Mouse (Mus musculus) frontal cortex, postnatal 14 days (tissue): ENCODE measurements around the gene Fam69a.
"Not testable (repeated sequence)": the region's sequence is repeated elsewhere in the genome, so short reads cannot be mapped to it uniquely, and the experiment has no call there.

Source experiments
- DNase-seq, 2 experiments: peaks; one replicate each; pipeline ENCODE4 v3.0.0; 2022; ENCODE audit warnings: low spot score in 2 of 2

Gene Fam69a

DNA sequence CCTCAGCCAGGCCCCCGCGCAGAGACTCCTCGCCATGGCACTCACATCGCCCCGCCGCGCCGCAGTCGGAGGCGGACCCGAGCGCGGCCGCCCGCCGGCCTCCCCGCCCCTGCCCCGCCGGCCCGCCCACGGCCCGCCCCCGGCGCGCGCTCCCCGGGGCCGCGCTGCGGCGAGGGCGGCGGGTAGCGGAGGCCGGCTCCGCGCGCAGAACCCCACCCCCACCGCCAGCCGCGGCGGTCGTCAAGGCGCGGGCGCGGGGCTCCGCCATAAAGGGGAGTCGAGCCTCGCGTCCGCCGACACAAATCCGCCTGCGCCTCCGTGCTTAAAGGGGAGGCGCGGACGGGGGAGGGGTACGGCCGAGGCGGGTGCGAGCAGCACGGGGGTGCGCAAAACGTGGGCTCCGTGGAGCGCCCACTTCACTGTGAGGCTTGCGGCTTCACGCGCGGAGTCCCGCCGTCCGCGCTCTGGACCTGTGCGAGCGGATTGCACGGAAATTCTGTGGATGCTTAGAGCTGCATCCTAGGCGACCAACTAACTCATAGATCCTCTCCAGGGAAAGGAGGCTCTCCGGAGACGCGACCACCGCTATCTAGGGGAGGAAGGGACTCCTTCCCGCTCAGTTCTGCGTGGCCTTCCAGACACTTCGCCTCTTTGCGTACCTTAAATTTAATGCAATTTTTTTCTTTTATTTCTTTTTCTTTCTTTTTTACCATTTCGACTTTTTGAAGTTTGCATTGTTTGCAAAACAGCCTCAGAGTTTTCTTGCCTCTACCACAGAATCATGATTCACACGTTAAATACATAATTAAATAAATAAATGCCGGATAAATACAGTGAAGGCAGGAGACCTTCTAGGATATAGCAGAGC, at the start of gene Fam69a:
Gene Fam69a (minus strand): TSS at position 119 of the 868 bp plus-strand sequence.
- peak; percentile 66 to 74 for DNase-seq

DNA sequence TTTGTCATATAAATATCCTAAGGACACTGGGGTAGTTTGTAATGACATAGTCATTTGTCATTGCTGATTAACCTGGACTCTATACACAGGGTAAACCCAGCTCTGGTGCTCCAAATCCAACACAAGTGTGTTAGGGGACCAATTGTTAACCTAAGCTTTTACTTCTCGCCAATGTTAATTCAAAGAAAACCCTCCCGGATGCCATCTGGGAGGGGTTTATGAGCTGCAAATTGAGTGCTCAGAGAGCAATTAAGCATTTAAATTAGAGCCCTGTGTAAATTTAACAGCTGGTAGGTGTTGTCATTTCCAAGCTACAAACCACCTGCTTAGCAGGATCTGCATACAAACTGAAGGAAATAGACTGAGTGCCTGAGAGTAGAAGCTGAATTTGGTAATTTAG, 48.6 kb upstream of the Fam69a start:
- DNase-seq: no peak

DNA sequence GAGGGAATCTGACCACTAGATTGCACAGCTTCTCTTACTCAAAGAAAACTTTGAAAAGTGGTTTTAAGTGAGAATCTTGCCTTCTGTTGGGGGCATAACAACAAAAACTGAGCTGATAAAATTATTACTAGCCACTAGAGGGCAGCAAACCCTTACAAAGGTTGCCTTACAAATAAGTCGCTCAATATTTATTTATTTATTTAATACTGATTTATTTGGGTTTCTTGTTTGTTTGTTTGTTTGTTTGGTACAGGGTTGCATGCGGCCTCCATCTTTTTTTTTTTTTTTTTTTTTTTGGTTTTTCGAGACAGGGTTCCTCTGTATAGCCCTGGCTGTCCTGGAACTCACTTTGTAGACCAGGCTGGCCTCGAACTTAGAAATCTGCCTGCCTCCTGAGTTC, 47.3 kb upstream of the Fam69a start:
- no peak for DNase-seq

DNA sequence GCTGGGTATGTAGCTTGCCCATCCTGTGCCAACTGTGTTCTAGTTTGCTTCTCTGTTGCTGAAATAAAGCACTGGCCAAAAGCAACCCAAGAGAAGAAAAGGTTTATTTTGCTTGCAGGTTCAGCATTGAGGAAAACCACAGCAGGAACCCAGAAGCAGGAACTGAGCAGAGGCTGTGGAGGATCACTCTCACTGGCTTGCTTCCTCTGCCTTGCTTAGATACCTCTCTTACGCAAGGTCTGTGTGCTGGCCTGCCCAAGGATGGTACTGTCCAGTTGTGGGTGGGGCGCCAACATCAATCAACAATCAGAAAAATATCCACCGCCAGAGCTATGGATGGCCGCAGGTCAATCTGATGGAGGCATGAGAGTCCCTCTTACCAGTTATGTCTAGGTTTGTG, 44.4 kb upstream of the Fam69a start:
- DNase-seq: no peak

DNA sequence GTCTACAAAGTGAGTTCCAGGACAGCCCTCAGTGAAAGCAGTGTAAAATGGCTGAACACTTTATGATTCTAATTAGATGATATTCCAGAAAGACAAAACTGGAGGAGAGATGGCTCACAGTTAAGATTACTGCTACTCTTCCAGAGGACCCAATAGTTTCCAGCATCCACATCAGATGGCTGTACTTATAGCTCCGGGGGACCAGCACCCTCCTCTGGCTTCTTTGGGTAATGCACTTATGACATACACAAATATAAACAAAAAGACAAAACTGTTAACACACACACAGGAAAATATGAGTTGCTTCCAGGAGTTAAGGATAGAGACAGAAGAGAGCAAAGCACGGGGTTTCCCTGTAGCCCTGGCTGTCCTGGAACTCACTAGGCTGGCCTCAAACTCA, 43.1 kb upstream of the Fam69a start:
- DNase-seq: no peak

DNA sequence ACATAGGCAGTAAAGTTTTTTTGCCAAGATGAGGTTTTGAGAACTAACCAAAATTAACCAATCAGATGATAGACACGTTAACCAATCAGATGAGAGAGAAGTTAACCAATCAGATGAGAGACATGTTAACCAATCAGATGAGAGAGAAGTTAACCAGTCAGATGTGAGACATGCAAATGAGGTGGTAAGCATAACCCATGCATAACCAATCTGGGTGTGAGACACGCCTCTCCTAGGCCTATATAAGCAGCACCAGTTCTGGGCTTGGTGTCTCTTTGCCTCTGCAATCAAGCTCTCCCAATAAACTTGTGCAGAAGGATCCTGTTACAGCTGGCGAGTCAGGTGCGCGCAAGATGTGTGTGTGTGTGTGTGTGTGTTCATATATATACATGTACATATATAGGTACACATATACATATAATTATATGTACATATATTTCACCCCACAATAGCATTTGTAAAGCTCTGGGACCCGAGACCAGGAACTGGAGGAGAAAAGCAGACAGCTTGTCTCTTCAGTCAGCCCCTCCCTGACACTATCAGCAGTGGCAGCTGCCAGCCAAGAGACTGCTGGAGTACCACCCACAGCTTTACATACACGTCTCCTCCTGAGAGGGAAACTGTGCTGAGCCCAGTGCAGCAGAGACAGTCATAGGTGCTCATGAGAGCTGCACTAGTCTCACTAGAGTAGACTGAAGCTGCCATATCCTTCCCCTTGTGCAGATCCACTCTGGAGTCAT, 42.1 kb upstream of the Fam69a start:
- DNase-seq: not testable (repeated sequence)

DNA sequence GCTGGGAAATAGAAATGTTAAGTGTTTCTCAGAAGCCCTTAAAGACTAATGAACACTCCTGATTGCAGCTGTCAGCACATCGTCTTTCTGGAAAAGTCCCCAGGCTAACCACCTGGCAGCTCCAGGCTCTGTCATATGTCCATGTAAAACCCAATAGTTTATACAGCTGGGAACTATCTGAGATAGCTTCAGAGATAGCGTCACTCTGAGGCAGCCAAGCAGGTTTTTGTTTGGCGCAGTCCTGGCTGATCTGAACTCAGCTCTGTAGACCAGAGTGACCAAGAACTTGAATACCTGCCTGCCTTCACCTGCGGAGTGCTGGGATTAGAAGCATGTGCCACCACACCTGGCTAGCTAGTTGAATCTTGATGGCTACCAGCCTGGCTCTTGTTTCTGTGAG, 41.3 kb upstream of the Fam69a start:
- DNase-seq: no peak

DNA sequence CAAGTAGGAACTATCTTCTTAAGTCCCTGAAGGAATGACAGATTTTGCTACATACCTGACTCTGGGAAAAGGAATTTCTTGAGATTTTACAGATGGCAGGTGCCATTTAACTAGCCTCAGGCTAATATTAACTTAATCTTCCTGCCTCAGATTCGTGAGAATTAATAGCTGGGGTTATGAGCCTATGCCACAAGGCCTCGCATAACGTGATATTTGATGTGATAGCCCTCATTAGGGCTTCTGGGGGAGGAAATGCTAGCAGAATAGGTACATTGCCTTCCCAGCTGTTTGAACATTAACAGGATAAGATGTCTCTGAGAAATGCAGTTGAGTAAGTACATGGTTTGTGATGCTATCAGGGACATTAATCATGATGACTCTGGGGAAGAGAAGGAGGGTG, 34.5 kb upstream of the Fam69a start:
- no peak for DNase-seq

DNA sequence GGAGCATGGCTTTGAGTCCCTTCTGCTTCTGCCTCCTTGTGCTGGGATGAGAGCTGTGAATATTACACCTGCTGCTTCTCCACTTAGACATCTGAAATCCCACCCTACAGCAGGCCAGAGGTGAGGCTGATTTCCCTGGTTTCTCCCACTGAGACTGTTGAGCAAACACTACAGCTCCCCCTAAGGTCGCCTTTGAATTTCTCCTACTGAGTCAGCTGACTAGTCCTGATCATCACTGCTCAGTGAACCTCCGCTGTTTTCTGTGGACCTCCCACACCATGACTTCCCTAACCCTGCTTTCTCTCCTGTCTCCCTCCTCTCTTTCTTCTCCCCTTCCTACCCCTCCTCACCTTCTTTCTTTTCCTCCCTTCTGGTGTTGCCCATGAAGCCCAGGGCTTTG, 32.5 kb upstream of the Fam69a start:
- no peak for DNase-seq

DNA sequence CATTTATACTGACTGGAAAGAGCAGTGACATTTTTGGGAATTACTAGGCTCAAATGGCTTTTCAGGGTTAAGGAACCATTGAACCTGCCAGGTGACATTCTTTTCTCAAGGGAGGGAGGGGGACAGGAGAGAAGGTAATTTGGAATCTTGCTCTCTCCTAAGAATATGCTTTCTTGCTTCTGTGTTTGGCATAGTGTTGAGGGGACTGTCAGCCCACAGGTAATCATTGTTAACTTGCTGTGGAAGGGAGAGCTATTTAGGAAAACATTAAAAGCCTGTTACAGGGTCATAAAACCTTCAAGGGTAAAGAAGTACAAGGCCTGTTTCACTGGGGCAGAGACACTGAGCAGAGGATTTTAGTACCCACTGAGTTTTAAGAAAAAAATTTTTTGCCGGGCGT, 30.3 kb upstream of the Fam69a start:
- DNase-seq: no peak

DNA sequence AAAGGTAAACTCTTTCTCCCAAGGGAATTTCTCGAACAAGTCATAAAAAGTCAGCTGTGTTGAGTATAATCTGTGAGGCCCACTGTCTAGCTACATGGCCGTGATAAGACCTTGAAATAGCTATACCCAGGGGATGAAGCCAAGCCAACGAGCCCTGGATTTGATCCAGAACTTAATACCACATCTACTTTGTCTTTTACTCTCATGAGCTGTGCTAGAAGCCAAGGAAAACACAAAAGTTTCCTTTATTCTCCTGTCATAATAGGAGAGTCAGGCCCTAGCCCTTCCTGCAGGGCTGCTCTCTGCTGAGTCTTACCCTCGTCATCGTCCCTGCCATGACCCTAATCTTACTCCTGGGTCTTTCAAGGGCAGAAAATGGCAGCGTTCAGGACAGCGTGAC, 28.5 kb upstream of the Fam69a start:
- DNase-seq: no peak

DNA sequence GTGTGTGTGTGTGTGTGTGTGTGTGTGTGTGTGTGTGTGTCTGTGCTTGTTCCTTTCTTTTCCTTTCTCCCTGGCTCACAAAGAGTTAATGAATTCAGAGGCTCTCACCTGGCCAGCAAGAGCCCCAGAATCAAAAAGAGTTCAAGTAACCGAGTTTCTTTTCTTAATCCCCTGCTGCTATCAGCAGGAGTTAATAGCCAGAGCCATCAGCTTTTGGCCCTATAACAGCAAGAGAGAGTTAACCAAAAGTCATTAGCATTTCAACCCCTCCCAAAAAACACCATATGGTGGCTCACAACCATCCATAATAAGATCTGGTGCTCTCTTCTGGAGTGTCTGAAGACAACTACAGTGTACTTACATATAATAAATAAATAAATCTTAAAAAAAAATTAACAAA, 27.3 kb upstream of the Fam69a start:
- DNase-seq: no peak

DNA sequence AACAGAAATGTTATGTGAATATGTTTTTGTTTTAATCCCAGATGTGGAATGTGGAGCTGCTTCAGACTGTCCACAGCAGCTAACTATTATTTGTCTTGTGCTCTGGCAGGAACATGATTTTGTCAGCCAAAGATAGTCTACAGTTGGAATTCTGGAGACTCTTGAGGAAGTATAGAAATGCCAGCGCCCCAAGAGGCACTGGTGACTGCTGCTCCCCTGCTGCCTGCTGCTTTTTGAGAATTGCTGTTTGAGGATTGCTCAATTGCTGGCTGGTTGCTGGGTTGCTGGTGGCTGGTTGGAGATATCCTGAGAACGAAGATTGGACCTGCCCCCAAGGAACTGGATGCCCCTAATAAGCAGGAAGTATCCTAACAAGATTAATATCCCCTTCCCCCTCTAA, 22.8 kb upstream of the Fam69a start:
- DNase-seq: no peak

DNA sequence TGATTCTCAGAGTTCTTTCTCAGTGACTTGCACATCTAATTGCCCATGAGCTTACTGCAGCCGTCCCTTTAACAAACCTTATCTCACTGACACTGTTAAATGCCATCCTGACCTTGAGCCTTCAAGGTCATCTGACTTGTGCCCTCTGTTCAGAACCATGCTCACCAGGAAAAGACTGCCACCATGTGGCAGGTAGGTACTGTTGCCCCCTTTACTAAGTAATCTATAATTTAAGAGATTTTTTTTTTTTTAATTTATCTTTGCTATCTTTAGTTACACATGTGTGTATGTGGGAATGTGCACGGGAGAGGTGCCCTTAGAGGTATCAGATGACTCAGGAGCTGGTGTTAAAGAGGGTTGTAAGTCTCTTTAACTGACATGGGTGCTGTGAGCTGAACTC, 18.2 kb upstream of the Fam69a start:
- DNase-seq: no peak

DNA sequence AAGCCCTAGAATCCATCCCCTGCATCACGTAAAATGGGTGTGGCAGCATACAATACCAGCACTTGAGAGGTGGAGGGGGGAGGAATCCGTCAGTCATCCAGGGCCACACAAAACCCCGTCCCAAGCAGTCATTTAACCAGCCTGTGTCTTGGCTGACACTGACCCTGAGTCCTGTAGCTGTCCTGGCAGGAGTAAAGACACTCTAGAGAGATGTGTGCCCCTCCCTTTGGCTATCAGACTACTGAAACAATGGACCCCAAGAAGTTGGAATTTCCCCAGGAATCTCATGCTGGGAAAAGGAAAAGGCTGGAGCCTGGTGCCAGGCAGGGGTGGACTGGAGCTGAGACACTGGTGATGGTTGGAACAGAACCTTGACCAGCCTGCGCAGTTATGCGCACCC, 15.8 kb upstream of the Fam69a start:
- DNase-seq: no peak

DNA sequence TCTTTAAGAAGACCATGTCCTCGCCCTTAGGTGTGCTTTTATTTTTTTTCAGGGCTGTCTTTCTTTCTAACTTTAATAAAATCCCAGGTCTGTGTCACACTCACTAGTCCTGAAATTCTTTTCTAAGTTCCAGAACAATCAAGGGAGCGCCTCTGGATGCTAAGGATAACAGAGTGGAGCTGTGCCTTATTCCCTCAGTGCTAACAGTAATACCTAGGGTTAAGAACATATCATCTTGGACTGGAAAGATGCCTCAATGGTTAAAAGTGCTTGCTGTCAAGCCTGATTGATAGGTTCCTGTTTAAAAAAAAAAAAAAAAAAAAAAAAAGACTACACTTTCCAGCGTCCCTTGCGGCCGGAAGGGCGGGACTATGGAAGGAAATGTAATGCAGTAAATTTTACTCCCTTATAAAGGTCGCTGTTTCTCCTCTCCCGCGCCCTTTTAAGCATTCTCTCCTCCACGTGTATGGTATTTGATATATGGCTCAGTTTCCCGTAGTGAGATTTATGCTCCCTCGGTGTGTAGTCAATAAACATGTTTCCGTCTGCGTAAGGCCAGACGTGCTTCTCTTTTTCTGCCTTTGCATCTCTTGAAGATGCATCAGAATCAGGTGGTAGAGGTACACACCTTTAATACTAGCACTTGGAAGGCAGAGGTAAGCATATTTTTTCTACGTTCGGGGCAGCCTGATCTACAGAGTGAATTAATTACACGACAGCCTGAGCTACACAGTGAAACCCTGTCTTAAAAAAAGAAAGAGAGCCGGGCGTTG, 14.1 kb upstream of the Fam69a start:
- peak in 1 of 2 experiments; percentile 17 for DNase-seq

DNA sequence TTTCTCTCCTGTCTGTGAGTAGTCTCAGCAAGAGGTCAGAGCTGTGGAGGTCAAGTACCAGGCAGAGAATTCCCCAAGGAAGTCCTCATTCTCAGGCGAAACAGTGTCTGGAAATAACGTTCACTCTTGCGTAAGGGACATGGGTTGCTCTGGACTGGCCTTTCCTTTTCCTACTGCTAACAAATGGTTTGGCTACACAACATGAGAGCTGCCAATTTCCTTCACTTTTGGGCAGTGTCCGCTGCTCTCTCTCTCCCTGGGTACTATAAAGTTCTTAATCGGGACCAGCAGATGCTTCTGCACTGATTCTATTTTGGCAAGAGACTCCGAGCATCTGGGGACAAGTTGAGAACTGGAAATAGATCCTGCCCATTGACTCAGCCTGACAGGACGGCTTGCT, 10.8 kb upstream of the Fam69a start:
- no peak for DNase-seq

DNA sequence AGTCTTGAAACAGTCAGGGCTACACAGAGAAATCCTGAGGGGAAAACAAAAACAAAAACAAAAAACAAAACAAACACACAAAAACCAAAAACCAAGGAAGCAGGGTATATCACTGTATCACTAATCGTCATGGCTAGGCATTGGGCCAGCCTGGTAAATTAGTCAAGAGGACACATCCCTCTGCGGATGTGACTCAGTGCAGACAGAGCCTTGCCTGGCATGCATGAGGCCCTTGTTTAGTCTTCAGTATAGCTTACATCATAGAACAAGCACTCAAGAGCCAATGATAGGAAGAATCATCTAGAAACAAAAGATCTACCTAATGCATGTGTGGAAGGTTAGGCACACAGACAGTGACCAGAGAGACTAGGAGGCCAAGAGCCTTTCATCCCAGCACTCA, 9.1 kb upstream of the Fam69a start:
- DNase-seq: no peak

DNA sequence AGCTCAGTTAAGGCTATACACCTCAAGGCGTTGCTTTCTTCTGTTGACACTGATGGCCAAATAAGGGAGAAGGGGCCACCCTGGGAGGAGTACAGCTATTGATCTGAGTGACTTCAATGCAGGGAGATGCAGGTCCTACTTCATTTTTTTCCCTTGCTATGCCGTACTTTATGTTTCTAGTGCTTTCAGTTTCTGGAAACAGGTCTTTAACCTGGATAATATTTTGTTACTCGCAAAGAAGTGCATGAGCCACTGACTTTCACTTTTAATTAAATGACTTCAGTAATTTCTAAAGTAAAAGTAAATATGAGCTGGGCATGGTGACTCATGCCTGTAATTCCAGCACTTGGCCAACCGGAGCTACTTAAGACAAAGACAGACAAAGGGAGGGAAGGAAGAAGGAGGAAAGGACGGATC, 958 bp upstream of the Fam69a start:
- DNase-seq: no peak

DNA sequence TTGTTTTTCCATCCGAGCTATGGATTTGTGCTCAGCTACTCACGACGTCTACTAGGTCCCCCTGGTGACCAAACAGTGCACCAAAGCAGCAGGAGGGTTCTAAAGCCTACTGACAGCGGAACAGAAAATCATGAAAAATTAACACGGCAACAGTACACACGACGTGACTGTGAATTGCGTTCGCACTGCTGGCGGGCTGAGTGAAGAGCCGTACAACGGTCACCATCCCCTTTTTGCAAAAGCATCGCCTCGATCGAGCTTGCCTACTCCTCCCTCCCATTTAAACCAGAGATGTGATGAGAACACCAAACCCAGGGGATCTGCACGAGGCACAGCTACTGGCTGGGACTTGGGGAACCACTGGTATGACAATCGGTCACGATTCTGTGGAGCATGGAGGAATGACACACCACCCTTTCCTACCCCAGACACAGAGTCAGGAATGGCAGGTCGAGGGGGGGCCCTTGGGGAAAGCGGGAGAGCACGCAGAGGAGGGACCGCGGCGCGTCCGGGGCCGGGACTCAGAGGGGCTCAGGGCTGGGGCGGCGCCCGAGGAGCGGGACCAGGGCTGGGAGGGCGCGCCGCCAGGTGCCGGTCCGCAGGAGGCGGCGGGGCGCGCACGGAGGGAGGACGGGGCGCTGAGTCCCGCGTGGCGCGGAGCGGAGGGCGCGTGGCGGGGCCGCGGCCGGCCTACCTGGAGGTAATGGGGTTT, 474 bp downstream of the Fam69a start:
- peak; percentile 45 to 55 for DNase-seq

DNA sequence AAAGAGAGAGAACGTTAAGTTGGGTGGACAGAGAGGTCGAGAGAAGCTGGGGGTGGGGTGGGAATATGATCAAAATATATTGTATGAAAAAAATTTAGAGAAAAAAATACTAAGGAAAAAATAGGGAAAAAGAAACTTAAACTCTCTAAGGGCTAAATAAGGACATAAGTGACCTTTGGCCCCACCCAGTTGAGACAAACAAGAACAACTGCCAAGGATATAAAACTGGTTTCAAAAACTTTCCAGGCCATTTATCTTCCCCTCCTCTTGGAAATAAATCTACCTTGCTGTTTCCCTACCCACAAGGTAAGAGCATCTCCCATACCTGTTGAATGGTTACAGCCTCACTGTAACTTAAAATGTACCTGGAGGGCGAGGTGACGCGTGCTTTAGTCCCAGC, 2.9 kb downstream of the Fam69a start:
- no peak for DNase-seq

DNA sequence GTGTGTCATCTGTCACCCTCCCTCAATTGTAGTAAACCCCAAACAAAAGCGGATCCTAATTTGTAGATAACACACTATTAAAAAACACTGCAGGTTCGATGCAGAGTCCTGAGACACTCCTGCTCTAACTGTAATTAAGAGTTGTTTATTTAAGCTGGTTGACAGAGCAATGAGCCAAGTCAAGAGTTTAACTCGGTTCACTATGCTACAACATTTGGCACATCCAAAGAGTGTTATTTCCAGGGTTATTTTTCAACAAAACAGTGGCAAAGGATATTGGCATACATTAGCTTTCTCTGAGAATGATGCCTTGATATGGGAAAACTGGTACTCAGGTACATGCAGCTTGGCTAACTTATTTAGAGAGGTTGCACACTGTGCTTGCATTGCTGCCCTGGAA, 4.9 kb downstream of the Fam69a start:
- DNase-seq: no peak
